Mouse (Mus musculus) bone marrow macrophage, adult 2 months (primary cell): ENCODE results near the gene Lyrm2.

Experiments
- CTCF ChIP-seq: IDR thresholded peaks from 2 replicates; pipeline ENCODE4 v1.5.1; 2012; ENCODE audit warnings: low read depth, mild to moderate bottlenecking, low read length, moderate library complexity
- POLR2A ChIP-seq: IDR thresholded peaks from 2 replicates; pipeline ENCODE4 v1.6.1; 2012; ENCODE audit warnings: mild to moderate bottlenecking, low read depth, low read length, borderline replicate concordance

GRCm38 (mm10) chr4:32798976-32799375 lies 1.1 kb upstream of the Lyrm2 start:
- no peak for TF ChIP-seq CTCF
- TF ChIP-seq POLR2A = no peak
